Mouse (Mus musculus): Measurements from ENCODE around the gene Gm20765.
"Not testable (repeated sequence)": the region's sequence is repeated elsewhere in the genome, so short reads cannot be mapped to it uniquely, and the experiment has no call there.

DNA sequence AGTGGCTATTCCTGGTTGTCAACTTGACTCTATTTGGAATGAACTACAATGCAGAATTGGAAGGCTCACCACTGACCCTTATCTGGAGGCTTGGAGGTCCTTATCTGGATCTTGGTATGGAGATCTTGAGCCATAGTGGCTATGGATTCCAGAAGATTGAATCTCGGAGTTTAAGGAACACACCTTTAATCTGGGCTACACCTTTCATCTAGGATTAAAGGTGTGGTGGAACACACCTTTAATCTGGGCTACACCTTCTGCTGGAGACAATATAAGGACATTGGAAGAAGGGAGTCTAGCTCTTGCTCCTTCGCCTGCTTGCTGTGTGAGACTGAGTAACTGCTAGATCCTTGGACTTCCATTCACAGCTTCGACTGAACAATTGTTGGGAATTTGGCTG, at the start of gene Gm20765:
- TF ChIP-seq POLR2A (IDR thresholded peaks at IDR 0.05; ENCODE audit: borderline replicate concordance, low read depth, low read length); CTCF (IDR thresholded peaks at IDR 0.05; ENCODE audit: low read depth, low read length): not testable (repeated sequence)
